Mouse (Mus musculus) intestine, embryonic 14.5 days (tissue): ENCODE measurements around the gene Gm49392. TPM values are rescaled to one million over a fixed set of nuclear protein-coding genes. Genes with fewer than 3 reads are reported as not detected.

Experiments
- ATAC-seq: fragments of 200-750 bp; cut with Nextera tagmentation; replicated peaks from 2 replicates; pipeline ENCODE4 v1.8.0; 2017; ENCODE audit warnings: low read depth, moderate number of reproducible peaks, moderate TSS enrichment, moderate library complexity; ENCODE audit not compliant: low FRiP score, low TSS enrichment
- DNase-seq: peaks from one replicate; pipeline ENCODE4 v3.0.0-alpha.2; 2018; ENCODE audit warnings: low spot score
- H3K27ac ChIP-seq: fragments of 300-500 bp; sonication (generic); 2 replicates; pipeline ENCODE4 v1.5.1; 2014; ENCODE audit warnings: low read depth, mild to moderate bottlenecking, control low read depth
- H3K27me3 ChIP-seq: fragments of 300-500 bp; sonication (generic); replicated peaks from 2 replicates; pipeline ENCODE4 v1.6.1; 2014; ENCODE audit warnings: low read length, control low read depth; ENCODE audit not compliant: control insufficient read depth, insufficient read depth
- H3K36me3 ChIP-seq: fragments of 300-500 bp; sonication (generic); 2 replicates; pipeline ENCODE4 v1.6.1; 2014; ENCODE audit warnings: low read length, control low read depth; ENCODE audit not compliant: control insufficient read depth, insufficient read depth
- H3K4me1 ChIP-seq: fragments of 300-500 bp; sonication (generic); replicated peaks from 2 replicates; pipeline ENCODE4 v1.6.1; 2014; ENCODE audit warnings: low read length, control low read depth, mixed read lengths; ENCODE audit not compliant: control insufficient read depth, insufficient read depth
- H3K4me2 ChIP-seq: fragments of 300-500 bp; sonication (generic); 2 replicates; pipeline ENCODE4 v1.6.1; 2014; ENCODE audit warnings: low read length
- H3K4me3 ChIP-seq: fragments of 300-500 bp; sonication (generic); 2 replicates; pipeline ENCODE4 v1.5.1; 2014; ENCODE audit warnings: low read depth, low read length, control low read depth, mixed read lengths
- H3K9ac ChIP-seq: fragments of 300-500 bp; sonication (generic); 2 replicates; pipeline ENCODE4 v1.6.1; 2014; ENCODE audit warnings: mild to moderate bottlenecking, low read length
- H3K9me3 ChIP-seq: fragments of 300-500 bp; sonication (generic); 2 replicates; pipeline ENCODE4 v1.6.1; 2016; ENCODE audit warnings: low read length, control low read depth; ENCODE audit not compliant: control insufficient read depth
- WGBS: fragments of 180-500 bp; shearing (Covaris S2); extraction: QIAGEN DNeasy Blood & Tissue Kit; methylation state at CpG from one replicate; pipeline ENCODE4 v1.1.7; 2014; 5-methylcytosine and 5-hydroxymethylcytosine counted together
- polyA plus RNA-seq: library from polyadenylated mRNA; unstranded; fragments of >200 nt; fragmentation: Nextera tagmentation; extraction: Ambion mirVana; gene quantifications from 2 replicates; pipeline ENCODE4 v1.2.1, GENCODE M21; 2014

Gene Gm49392
- polyA plus RNA-seq, 1 experiment from 2014 or later, result not detected

- Histone ChIP-seq H3K27me3 (no peaks in the 10 kb centered on the region), H3K9ac (no peak overlapping the region), H3K4me2 (no peak overlapping the region), H3K27ac (no peak overlapping the region), H3K9me3 (no peaks in the 10 kb centered on the region), H3K36me3 (no peaks in the 10 kb centered on the region), H3K4me3 (no peak overlapping the region), H3K4me1 (no peaks in the 10 kb centered on the region)
- DNase-seq, result no peak
- no peak for ATAC-seq
- WGBS, result 61% methylated on average over 6 of the region's 6 CpGs
Observed at GRCm38 (mm10) chr13:60812768-60813167, 83.9 kb downstream of the Gm49392 start.

GRCm38 (mm10) chr13:60809690-60810089, 87.0 kb downstream of the Gm49392 start:
- WGBS, result 72% methylated on average over 2 of the region's 2 CpGs
- Histone ChIP-seq H3K36me3 (no peaks in the 10 kb centered on the region), H3K27ac (no peak overlapping the region), H3K4me2 (no peak overlapping the region), H3K4me3 (no peak overlapping the region), H3K9me3 (no peaks in the 10 kb centered on the region), H3K9ac (no peak overlapping the region), H3K27me3 (no peaks in the 10 kb centered on the region), H3K4me1 (no peaks in the 10 kb centered on the region)
- no peak for DNase-seq
- no peak for ATAC-seq

- no peak within 1 kb of the TSS for H3K9ac ChIP-seq
- no peak for ATAC-seq
- H3K36me3 ChIP-seq, result no peaks in the 10 kb centered on the region
- no peak for DNase-seq
- H3K27ac ChIP-seq, result no peak within 1 kb of the TSS
- no peak within 1 kb of the TSS for H3K4me3 ChIP-seq
- WGBS, result 75% methylated on average over 1 of the region's 1 CpGs
- no peaks in the 10 kb centered on the region for H3K9me3 ChIP-seq
- H3K27me3 ChIP-seq, result no peaks in the 10 kb centered on the region
- H3K4me1 ChIP-seq, result no peaks in the 10 kb centered on the region
- H3K4me2 ChIP-seq, result no peak within 1 kb of the TSS
Observed at GRCm38 (mm10) chr13:60802749-60803148, 93.9 kb downstream of the Gm49392 start, which contains the start of gene Ctsll3. Gene Ctsll3, minus strand, starts transcription at chr13:60802849.

Other genes starting within 250 kb of the Gm49392 start
- gene BC051665, start 110.5 kb downstream of the Gm49392 start, polyA plus RNA-seq, result not detected in 2 replicates
- gene Ctsll3, start 94.0 kb downstream of the Gm49392 start, polyA plus RNA-seq, result not detected in 2 replicates
- 0.13 and 0.20 TPM in 2 replicates for gene 4930486L24Rik, start 32.4 kb downstream of the Gm49392 start, polyA plus RNA-seq
- gene Ctla2b, start 553 bp upstream of the Gm49392 start, polyA plus RNA-seq, result 3.7 TPM in 2 replicates
- not detected in 2 replicates for gene Tpbpb, start 8.0 kb upstream of the Gm49392 start, polyA plus RNA-seq
- 0.59 TPM in 1 of 2 replicates, not detected in the other for gene Gm49393, start 38.7 kb upstream of the Gm49392 start, polyA plus RNA-seq
- gene Gm49391, start 39.7 kb upstream of the Gm49392 start, polyA plus RNA-seq, result 1.4 and 1.7 TPM in 2 replicates
- gene Ctla2a, start 39.7 kb upstream of the Gm49392 start, polyA plus RNA-seq, result 25.3 and 29.5 TPM in 2 replicates
- gene Tpbpa, start 45.1 kb upstream of the Gm49392 start, polyA plus RNA-seq, result not detected in 2 replicates
- gene Ctsj, start 109.1 kb upstream of the Gm49392 start, polyA plus RNA-seq, result not detected in 2 replicates
- not detected in 2 replicates for gene Ctsq, start 143.7 kb upstream of the Gm49392 start, polyA plus RNA-seq